Mouse (Mus musculus) embryonic facial prominence, embryonic 14.5 days (tissue): ENCODE measurements at regions not wholly inside any gene's neighbourhood (a gene's known extent, or its start where the extent isn't known, plus 50 kb on each side); places are given as distances from the start of the nearest gene placed in this dataset.

Experiments
- ATAC-seq: fragments of 200-750 bp; cut with Nextera tagmentation; 2 replicates; pipeline ENCODE4 v1.8.0; 2017; ENCODE audit warnings: low read depth, moderate number of reproducible peaks, moderate TSS enrichment
- DNase-seq: peaks from one replicate; pipeline ENCODE4 v3.0.0-alpha.2; 2015; ENCODE audit warnings: low spot score
- H3K27ac ChIP-seq: fragments of 300-500 bp; sonication (generic); replicated peaks from 2 replicates; pipeline ENCODE4 v1.5.1; 2014; ENCODE audit warnings: low read depth, mild to moderate bottlenecking, low read length, moderate library complexity
- H3K27me3 ChIP-seq: fragments of 300-500 bp; sonication (generic); replicated peaks from 2 replicates; pipeline ENCODE4 v1.6.1; 2014; ENCODE audit warnings: low read length; ENCODE audit not compliant: control insufficient read depth, insufficient read depth
- H3K36me3 ChIP-seq: fragments of 300-500 bp; sonication (generic); 2 replicates; pipeline ENCODE4 v1.6.1; 2014; ENCODE audit warnings: low read length, mixed read lengths; ENCODE audit not compliant: control insufficient read depth, insufficient read depth
- H3K4me1 ChIP-seq: fragments of 300-500 bp; sonication (generic); 2 replicates; pipeline ENCODE4 v1.6.1; 2014; ENCODE audit warnings: antibody characterized with exemption, low read length; ENCODE audit not compliant: control insufficient read depth, insufficient read depth
- H3K4me2 ChIP-seq: fragments of 300-500 bp; sonication (generic); 2 replicates; pipeline ENCODE4 v1.6.1; 2014; ENCODE audit warnings: low read depth, mild to moderate bottlenecking, low read length, moderate library complexity, mixed read lengths
- H3K4me3 ChIP-seq: fragments of 300-500 bp; sonication (generic); 2 replicates; pipeline ENCODE4 v1.5.1; 2014; ENCODE audit warnings: low read depth, mild to moderate bottlenecking, low read length
- H3K9ac ChIP-seq: fragments of 300-500 bp; sonication (generic); 2 replicates; pipeline ENCODE4 v1.6.1; 2014; ENCODE audit warnings: low read depth, mild to moderate bottlenecking, low read length, moderate library complexity, mixed read lengths
- H3K9me3 ChIP-seq: fragments of 300-500 bp; sonication (generic); 2 replicates; pipeline ENCODE4 v1.6.1; 2016; ENCODE audit warnings: low read length; ENCODE audit not compliant: control insufficient read depth
- WGBS: fragments of 180-500 bp; shearing (Covaris S2); extraction: QIAGEN DNeasy Blood & Tissue Kit; methylation state at CpG from one replicate; pipeline ENCODE4 v1.1.7; 2014; 5-methylcytosine and 5-hydroxymethylcytosine counted together

GRCm38 (mm10) chr7:75923951-75924467, 75.9 kb downstream of the Klhl25 start:
- H3K4me1 ChIP-seq, result no peaks in the 10 kb centered on the region

GRCm38 (mm10) chr7:75927537-75927936, 79.4 kb downstream of the Klhl25 start:
- H3K4me1 ChIP-seq, result no peaks in the 10 kb centered on the region
- no peak overlapping the region for H3K27ac ChIP-seq
- DNase-seq, result peak; percentile 76
- 36% methylated on average over 4 of the region's 4 CpGs for WGBS
- H3K27me3 ChIP-seq, result no peaks in the 10 kb centered on the region
- H3K9ac ChIP-seq, result no peak overlapping the region
- peaks cover 5% of the 10 kb centered on the region for H3K9me3 ChIP-seq
- H3K4me2 ChIP-seq, result no peak overlapping the region
- H3K36me3 ChIP-seq, result no peaks in the 10 kb centered on the region
- ATAC-seq, result peak; percentile 63
- H3K4me3 ChIP-seq, result no peak overlapping the region

More at GRCm38 (mm10) chr7:75923951-75924467, 75.9 kb downstream of the Klhl25 start:
- no peak overlapping the region for H3K4me2 ChIP-seq
- H3K9ac ChIP-seq, result no peak overlapping the region
- no peaks in the 10 kb centered on the region for H3K27me3 ChIP-seq
- no peaks in the 10 kb centered on the region for H3K36me3 ChIP-seq
- no peak overlapping the region for H3K4me3 ChIP-seq
- DNase-seq (peak; percentile 26), ATAC-seq (peak; percentile 65; the same call in 1 of the 2 replicates)
- no peak overlapping the region for H3K27ac ChIP-seq
- 51% methylated on average over 3 of the region's 3 CpGs for WGBS
- peaks cover 4% of the 10 kb centered on the region for H3K9me3 ChIP-seq

GRCm38 (mm10) chr7:75943844-75944243, 95.7 kb downstream of the Klhl25 start:
- H3K4me1 ChIP-seq, result no peaks in the 10 kb centered on the region
- ATAC-seq (no peak), DNase-seq (no peak)
- H3K4me2 ChIP-seq, result no peak overlapping the region
- no peaks in the 10 kb centered on the region for H3K9me3 ChIP-seq
- H3K4me3 ChIP-seq, result no peak overlapping the region
- no peaks in the 10 kb centered on the region for H3K36me3 ChIP-seq
- no peaks in the 10 kb centered on the region for H3K27me3 ChIP-seq
- 49% methylated on average over 3 of the region's 3 CpGs for WGBS
- no peak overlapping the region for H3K27ac ChIP-seq
- H3K9ac ChIP-seq, result no peak overlapping the region

- 68% methylated on average over 9 of the region's 9 CpGs for WGBS
- H3K9me3 ChIP-seq, result no peaks in the 10 kb centered on the region
- no peak overlapping the region for H3K4me2 ChIP-seq
- H3K27ac ChIP-seq, result no peak overlapping the region
- no peaks in the 10 kb centered on the region for H3K27me3 ChIP-seq
- H3K9ac ChIP-seq, result no peak overlapping the region
- no peaks in the 10 kb centered on the region for H3K36me3 ChIP-seq
- DNase-seq (no peak), ATAC-seq (peak; percentile 89)
- H3K4me1 ChIP-seq, result no peaks in the 10 kb centered on the region
- no peak overlapping the region for H3K4me3 ChIP-seq
Observed at GRCm38 (mm10) chr7:75955671-75956070, 107.6 kb downstream of the Klhl25 start.

GRCm38 (mm10) chr7:75957366-75957765, 109.3 kb downstream of the Klhl25 start:
- Histone ChIP-seq H3K27ac (no peak overlapping the region), H3K4me1 (no peaks in the 10 kb centered on the region), H3K9me3 (no peaks in the 10 kb centered on the region), H3K9ac (no peak overlapping the region), H3K27me3 (no peaks in the 10 kb centered on the region), H3K4me3 (no peak overlapping the region), H3K36me3 (no peaks in the 10 kb centered on the region), H3K4me2 (no peak overlapping the region)
- 91% methylated on average over 5 of the region's 5 CpGs for WGBS
- DNase-seq, result no peak
- ATAC-seq, result no peak

GRCm38 (mm10) chr7:75959903-75960620, 112.0 kb downstream of the Klhl25 start:
- Histone ChIP-seq H3K4me1 (no peaks in the 10 kb centered on the region), H3K36me3 (no peaks in the 10 kb centered on the region), H3K9ac (no peak overlapping the region), H3K27me3 (no peaks in the 10 kb centered on the region), H3K4me2 (no peak overlapping the region), H3K4me3 (no peak overlapping the region), H3K27ac (no peak overlapping the region), H3K9me3 (no peaks in the 10 kb centered on the region)
- DNase-seq (no peak), ATAC-seq (no peak)
- 85% methylated on average over 13 of the region's 14 CpGs for WGBS

GRCm38 (mm10) chr7:75968177-75968576, 120.1 kb downstream of the Klhl25 start:
- H3K27ac ChIP-seq, result no peak overlapping the region
- H3K4me3 ChIP-seq, result no peak overlapping the region
- WGBS, result 84% methylated on average over 5 of the region's 5 CpGs
- H3K9me3 ChIP-seq, result no peaks in the 10 kb centered on the region
- no peak overlapping the region for H3K9ac ChIP-seq
- no peaks in the 10 kb centered on the region for H3K36me3 ChIP-seq
- peak; percentile 35 for DNase-seq
- no peak overlapping the region for H3K4me2 ChIP-seq
- no peaks in the 10 kb centered on the region for H3K27me3 ChIP-seq
- ATAC-seq, result peak; percentile 71
- H3K4me1 ChIP-seq, result no peaks in the 10 kb centered on the region

GRCm38 (mm10) chr7:75970914-75971313, 122.8 kb downstream of the Klhl25 start:
- Histone ChIP-seq H3K27ac (no peak overlapping the region), H3K27me3 (no peaks in the 10 kb centered on the region), H3K4me1 (no peaks in the 10 kb centered on the region), H3K9ac (no peak overlapping the region), H3K4me2 (no peak overlapping the region), H3K36me3 (no peaks in the 10 kb centered on the region), H3K9me3 (no peaks in the 10 kb centered on the region), H3K4me3 (no peak overlapping the region)
- whole genome bisulfite sequencing, result 49% methylated on average over 7 of the region's 7 CpGs
- no peak for ATAC-seq
- no peak for DNase-seq

GRCm38 (mm10) chr7:75971706-75972105, 123.6 kb downstream of the Klhl25 start:
- H3K4me3 ChIP-seq, result no peak overlapping the region
- H3K4me1 ChIP-seq, result no peaks in the 10 kb centered on the region
- WGBS, result 92% methylated on average over 3 of the region's 3 CpGs
- H3K9me3 ChIP-seq, result no peaks in the 10 kb centered on the region
- no peaks in the 10 kb centered on the region for H3K36me3 ChIP-seq
- H3K27ac ChIP-seq, result no peak overlapping the region
- no peaks in the 10 kb centered on the region for H3K27me3 ChIP-seq
- H3K4me2 ChIP-seq, result no peak overlapping the region
- ATAC-seq (no peak), DNase-seq (no peak)
- H3K9ac ChIP-seq, result no peak overlapping the region
